Mouse (Mus musculus): ENCODE measurements around the gene Smu1.

GRCm38 (mm10) chr4:40805401-40805800 lies 47.7 kb upstream of the Smu1 start:
- TF ChIP-seq CTCF (IDR thresholded peaks at IDR 0.05; ENCODE audit: control insufficient read depth, insufficient read depth, insufficient read length) = no peak
- no peak for TF ChIP-seq MAX (IDR thresholded peaks at IDR 0.05)
- no peak for TF ChIP-seq USF1 (IDR thresholded peaks at IDR 0.05; ENCODE audit: low read depth)
- TF ChIP-seq FOSL1 (IDR thresholded peaks at IDR 0.05; ENCODE audit: insufficient read depth, low read length, poor library complexity, severe bottlenecking) = no peak
- no peak for TF ChIP-seq MYOD1 (IDR thresholded peaks at IDR 0.05; ENCODE audit: control insufficient read depth, insufficient read length, low read depth)
- no peak for TF ChIP-seq CEBPB (IDR thresholded peaks at IDR 0.05; ENCODE audit: low read depth)
